Mouse (Mus musculus): ENCODE data around the gene Cx3cl1.

GRCm38 (mm10) chr8:94787524-94788501 lies 16.0 kb downstream of the Cx3cl1 start:
- no peak for TF ChIP-seq POLR2A (IDR thresholded peaks at IDR 0.05; ENCODE audit: insufficient read depth, low read length)
- TF ChIP-seq EP300 (IDR thresholded peaks at IDR 0.05; ENCODE audit: insufficient read depth, low read depth, low read length), result no peak
- TF ChIP-seq CTCF (IDR thresholded peaks at IDR 0.05; ENCODE audit: low read depth, low read length), result no peak
